In the genomic region with DNA sequence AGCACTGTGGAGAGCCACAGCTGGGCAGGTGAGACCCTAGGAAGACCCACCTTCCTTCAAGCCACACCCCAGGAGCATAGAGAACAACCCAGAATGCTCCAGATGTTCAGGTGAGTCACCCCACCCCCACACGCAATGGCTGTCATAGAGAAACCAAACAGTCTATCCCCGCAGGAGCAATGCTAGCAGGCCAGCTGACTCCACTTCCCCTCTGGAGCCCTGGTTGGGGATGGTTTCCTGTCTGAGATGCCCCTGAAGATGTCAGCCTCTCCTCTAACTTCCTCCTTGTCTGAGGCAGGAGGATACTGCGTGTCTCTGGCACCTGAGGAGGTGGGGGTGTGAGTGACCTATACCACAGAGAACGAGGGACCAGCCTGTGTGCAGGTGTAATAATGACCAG, we compare ENCODE assay signal across 10 mouse cellular contexts. TPM values are rescaled to one million over a fixed set of nuclear protein-coding genes. Genes with fewer than 3 reads are reported as not detected.
DNase-seq lines count a peak whose midpoint lies in the region; ATAC-seq and TF ChIP-seq lines count a peak whose summit lies in the region.
"Had no signal": no experiment of that assay in that cellular context is flagged by ENCODE, and none has a peak within 500 bp of the region (broad histone marks: within the 10 kb centered on the region; RNA-seq: fewer than 3 reads in every experiment).

No protein-coding gene starts in this region.

- no peaks in the 10 kb centered on the region for H3K36me3 ChIP-seq in heart, embryonic 10.5 days
- no peaks in the 10 kb centered on the region for H3K36me3 ChIP-seq in liver, postnatal 0 days (replicated peaks; ENCODE audit: insufficient read depth, low read length)
- H3K36me3 ChIP-seq: neural tube, embryonic 13.5 days had no signal

- DNase-seq in heart, embryonic 10.5 days (ENCODE audit: low spot score): no peak
- no peak for DNase-seq in heart, postnatal 14 days
- peak; percentile 45 to 51 for DNase-seq in spleen, postnatal 36 days (ENCODE audit: low spot score in 2 of 2)
- no peak for DNase-seq in spleen, postnatal 14 days (ENCODE audit: low spot score in 2 of 2)
- DNase-seq in liver, postnatal 0 days: no peak
- DNase-seq in urinary bladder, adult 2 months (ENCODE audit: low spot score): no peak
- no peak for DNase-seq in right cerebral cortex, postnatal 14 days
- no peak for DNase-seq in layer of hippocampus, postnatal 14 days (ENCODE audit: low spot score in 2 of 2)
- DNase-seq: cerebellum, postnatal 10 days had no signal

- no peaks in the 10 kb centered on the region for H3K9me3 ChIP-seq in heart, embryonic 10.5 days
- no peaks in the 10 kb centered on the region for H3K9me3 ChIP-seq in liver, postnatal 0 days (ENCODE audit: low read length)
- H3K9me3 ChIP-seq: neural tube, embryonic 13.5 days had no signal

- H3K4me2 ChIP-seq in liver, postnatal 0 days (ENCODE audit: low read depth, low read length): peak overlapping the region; percentile 18; the same call in 1 of the 2 replicates

- no peak for TF ChIP-seq CTCF in liver, postnatal 0 days (IDR thresholded peaks at IDR 0.05; ENCODE audit: low read depth)

- intact Hi-C loops in heart, postnatal 14 days (cut with DNase I): no loop called here

- peaks cover 37% of the 10 kb centered on the region for H3K4me1 ChIP-seq in heart, embryonic 10.5 days
- peaks cover 30% of the 10 kb centered on the region for H3K4me1 ChIP-seq in liver, postnatal 0 days (ENCODE audit: insufficient read depth)

- H3K9ac ChIP-seq in liver, postnatal 0 days (replicated peaks): 0 out of 2 replicates have a peak overlapping the region, but pooled peaks have one; percentile 11

- no peak overlapping the region for H3K4me3 ChIP-seq in heart, embryonic 10.5 days
- no peak overlapping the region for H3K4me3 ChIP-seq in liver, postnatal 0 days (ENCODE audit: low read depth, low read length)
- H3K4me3 ChIP-seq: neural tube, embryonic 13.5 days had no signal

- H3K27me3 ChIP-seq in heart, embryonic 10.5 days (ENCODE audit: insufficient read depth, poor library complexity, severe bottlenecking): 0 out of 2 replicates have a peak, but pooled peaks cover 17% of the 10 kb centered on the region
- H3K27me3 ChIP-seq in liver, postnatal 0 days (ENCODE audit: insufficient read depth, low read length): no peaks in the 10 kb centered on the region
- H3K27me3 ChIP-seq: neural tube, embryonic 13.5 days had no signal

- 54% methylated on average over 4 of the region's 4 CpGs for WGBS in heart, embryonic 10.5 days
- WGBS in liver, postnatal 0 days (ENCODE audit: insufficient replicate concordance): 23% methylated on average over 4 of the region's 4 CpGs

- ATAC-seq in liver, postnatal 0 days: no peak

- TF ChIP-seq EP300 in liver, postnatal 0 days (IDR thresholded peaks at IDR 0.05; ENCODE audit: low read depth): no peak

- peak overlapping the region; percentile 59 for H3K27ac ChIP-seq in heart, embryonic 10.5 days
- H3K27ac ChIP-seq in liver, postnatal 0 days (ENCODE audit: low read depth): peak overlapping the region; percentile 52
- H3K27ac ChIP-seq: neural tube, embryonic 13.5 days had no signal

RNA-seq across cellular contexts. Expression of a gene that starts 35.2 kb away (rescaled TPM):
- 32.8 and 34.9 TPM in 2 replicates for polyA plus RNA-seq in heart, embryonic 10.5 days (2016; fragmentation: Nextera tagmentation; extraction: Ambion mirVana)
- 100 to 1,000 TPM; 380 to 389 TPM for total RNA-seq in heart, postnatal 14 days (2021)
- polyA plus RNA-seq in liver, postnatal 0 days (2015; fragmentation: Nextera tagmentation; extraction: Ambion mirVana): 20.8 and 23.9 TPM in 2 replicates
- polyA plus RNA-seq in urinary bladder, adult 2 months (2012; rRNA removed): 76.4 and 90.3 TPM in 2 replicates
- 100 to 1,000 TPM; 116 to 119 TPM for total RNA-seq in layer of hippocampus, postnatal 14 days (2021)

RNA-seq across cellular contexts. Expression of a gene that starts 50.5 kb away (rescaled TPM):
- 18.0 and 23.1 TPM in 2 replicates for polyA plus RNA-seq in heart, embryonic 10.5 days (2016; fragmentation: Nextera tagmentation; extraction: Ambion mirVana)
- 1 to 10 TPM; 7.0 to 8.2 TPM for total RNA-seq in heart, postnatal 14 days (2021)
- 5.3 and 6.1 TPM in 2 replicates for polyA plus RNA-seq in liver, postnatal 0 days (2015; fragmentation: Nextera tagmentation; extraction: Ambion mirVana)
- 9.1 and 9.3 TPM in 2 replicates for polyA plus RNA-seq in urinary bladder, adult 2 months (2012; rRNA removed)
- total RNA-seq in layer of hippocampus, postnatal 14 days (2021): 10 to 100 TPM; 17.5 to 17.9 TPM

Comparison
In these comparisons a context has a peak if more than half of its experiments do, and no peak if none do; other contexts are left out.
1. DNase-seq: peak in spleen, postnatal 36 days (2 of 2); none in heart, embryonic 10.5 days (single experiment), heart, postnatal 14 days (0 of 2), spleen, postnatal 14 days (0 of 2), liver, postnatal 0 days (single experiment), urinary bladder, adult 2 months (single experiment), right cerebral cortex, postnatal 14 days (single experiment) and layer of hippocampus, postnatal 14 days (0 of 2).